Mouse (Mus musculus) thymus, adult 2 months (tissue): ENCODE results near the gene Asgr1.

Experiments
- CTCF ChIP-seq: fragments of 200-500 bp; IDR thresholded peaks from 2 replicates; pipeline ENCODE4 v1.5.1; 2012; ENCODE audit warnings: mild to moderate bottlenecking, control low read depth, low read length, moderate library complexity, borderline replicate concordance; ENCODE audit not compliant: control insufficient read depth, poor library complexity, insufficient read depth; ENCODE audit errors: extremely low read depth
- POLR2A ChIP-seq: fragments of 200-500 bp; IDR thresholded peaks from 2 replicates; pipeline ENCODE4 v1.6.1; 2012; ENCODE audit warnings: mild to moderate bottlenecking, low read length, control low read depth, moderate library complexity; ENCODE audit not compliant: control insufficient read depth, poor library complexity, insufficient read depth; ENCODE audit errors: extremely low read depth

GRCm38 (mm10) chr11:70045435-70045834 is 8.4 kb upstream of the Asgr1 start:
- TF ChIP-seq CTCF = no peak
- no peak for TF ChIP-seq POLR2A
